Mouse (Mus musculus): ENCODE data around the gene Clec2d. TPM values are rescaled to one million over a fixed set of nuclear protein-coding genes. Genes with fewer than 3 reads are reported as not detected.

Gene Clec2d
- total RNA-seq, 2 experiments from 2014 or later = 6.4 to 8.4 TPM

Small RNA genes lying within 50 kb of the gene (microRNA-seq; reads per million reads assigned to microRNA genes)
- gene Gm27514 = not detected

Other genes starting within 250 kb of the Clec2d start
- gene Clec2g, start 246.2 kb upstream of the Clec2d start, total RNA-seq (2021) = under 1 TPM in 1 of 2 experiments, not detected in 1; 0.76 TPM
- gene Klrb1f, start 134.7 kb upstream of the Clec2d start, total RNA-seq (2021) = not detected
- not detected for gene Clec2e, start 79.7 kb upstream of the Clec2d start, total RNA-seq (2021)
- not detected for gene Cd69, start 94.8 kb downstream of the Clec2d start, total RNA-seq (2021)
- gene 4922502D21Rik, start 151.2 kb downstream of the Clec2d start, total RNA-seq (2021) = not detected
- gene Clec12a, start 162.1 kb downstream of the Clec2d start, total RNA-seq (2021) = under 1 TPM in 1 of 2 experiments, not detected in 1; 0.25 TPM
- not detected for gene Clec12b, start 205.3 kb downstream of the Clec2d start, total RNA-seq (2021)
- gene Clec1b, start 216.7 kb downstream of the Clec2d start, total RNA-seq (2021) = under 1 TPM in 1 of 2 experiments, not detected in 1; 0.59 TPM
- gene Clec9a, start 228.2 kb downstream of the Clec2d start, total RNA-seq (2021) = not detected

All from left cerebral cortex, postnatal 36 days (tissue).